ENCODE assay signal across 8 mouse cellular contexts in the genomic region with DNA sequence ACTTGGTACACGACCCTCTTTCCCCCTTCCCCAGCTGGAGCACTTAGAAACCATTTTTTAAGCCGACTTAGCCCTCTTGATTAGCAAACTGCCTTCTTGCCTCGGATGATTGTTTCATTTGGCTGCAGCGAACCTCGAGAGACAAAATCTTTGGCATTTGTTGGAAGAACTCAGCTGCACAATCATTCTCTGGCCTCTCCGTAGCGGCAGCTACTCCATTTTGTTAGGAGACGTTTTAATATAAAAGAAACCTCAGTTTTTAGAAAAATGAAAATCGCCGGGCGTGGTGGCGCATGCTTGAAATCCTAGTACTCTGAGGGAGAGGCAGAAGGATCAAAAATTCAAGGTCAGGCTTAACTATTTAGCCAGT. TPM values are rescaled to one million over a fixed set of nuclear protein-coding genes. Genes with fewer than 3 reads are reported as not detected.
A peak's percentile ranks its signal among the peaks of the same experiment; 100 is the strongest.
DNase-seq lines count a peak whose midpoint lies in the region; ATAC-seq and TF ChIP-seq lines count a peak whose summit lies in the region.

No protein-coding gene starts in this region.

- no peak for TF ChIP-seq POLR2A in testis, adult 2 months (IDR thresholded peaks at IDR 0.05; ENCODE audit: control insufficient read depth, low read depth, low read length)

- H3K27me3 ChIP-seq in heart, embryonic 12.5 days (replicated peaks): no peaks in the 10 kb centered on the region
- no peaks in the 10 kb centered on the region for H3K27me3 ChIP-seq in testis, adult 2 months (ENCODE audit: control insufficient read depth, insufficient read depth, low read length)
- no peaks in the 10 kb centered on the region for H3K27me3 ChIP-seq in hindbrain, embryonic 14.5 days (ENCODE audit: control insufficient read depth, insufficient read depth, low read length)
- H3K27me3 ChIP-seq in midbrain, embryonic 16.5 days (ENCODE audit: control insufficient read depth, insufficient read depth, low read depth, low read length): no peaks in the 10 kb centered on the region

- H3K27ac ChIP-seq in heart, embryonic 12.5 days (ENCODE audit: poor library complexity, severe bottlenecking): peak overlapping the region; percentile 87
- peak overlapping the region; percentile 61 for H3K27ac ChIP-seq in testis, adult 2 months (ENCODE audit: control insufficient read depth, insufficient read depth, low read depth, low read length)
- H3K27ac ChIP-seq in hindbrain, embryonic 14.5 days: peak overlapping the region; percentile 94
- peak overlapping the region; percentile 91 for H3K27ac ChIP-seq in midbrain, embryonic 16.5 days (ENCODE audit: low read length)

- peaks cover 5% of the 10 kb centered on the region; the same call in 1 of the 2 replicates for H3K36me3 ChIP-seq in heart, embryonic 12.5 days
- H3K36me3 ChIP-seq in testis, adult 2 months (ENCODE audit: control insufficient read depth, insufficient read depth, low read length): no peaks in the 10 kb centered on the region
- peaks cover 5% of the 10 kb centered on the region for H3K36me3 ChIP-seq in hindbrain, embryonic 14.5 days (replicated peaks; ENCODE audit: control insufficient read depth, insufficient read depth)
- H3K36me3 ChIP-seq in midbrain, embryonic 16.5 days (ENCODE audit: control insufficient read depth, insufficient read depth, low read length): peaks cover 3% of the 10 kb centered on the region; the same call in 1 of the 2 replicates

- peaks cover 13% of the 10 kb centered on the region for H3K4me1 ChIP-seq in heart, embryonic 12.5 days (replicated peaks)
- peaks cover 3% of the 10 kb centered on the region for H3K4me1 ChIP-seq in testis, adult 2 months (ENCODE audit: control insufficient read depth, insufficient read depth, low read length)
- peaks cover 44% of the 10 kb centered on the region for H3K4me1 ChIP-seq in hindbrain, embryonic 14.5 days (replicated peaks; ENCODE audit: control insufficient read depth, insufficient read depth, low read length)
- H3K4me1 ChIP-seq in midbrain, embryonic 16.5 days (ENCODE audit: control insufficient read depth, insufficient read depth, low read length): peaks cover 46% of the 10 kb centered on the region

- no peak for DNase-seq in heart, adult 8-10 months (ENCODE audit: low spot score)
- DNase-seq in testis, postnatal 14 days (ENCODE audit: low spot score): no peak
- DNase-seq in hindbrain, embryonic 14.5 days (ENCODE audit: low spot score): no peak
- no peak for DNase-seq in thymus, postnatal 14 days
- no peak for DNase-seq in thymus, postnatal 4 days

- no peak for TF ChIP-seq CTCF in testis, adult 2 months (IDR thresholded peaks at IDR 0.05; ENCODE audit: control insufficient read depth, insufficient read depth, insufficient replicate concordance, low read depth, low read length)

- peak overlapping the region; percentile 94 for H3K9ac ChIP-seq in heart, embryonic 12.5 days
- H3K9ac ChIP-seq in hindbrain, embryonic 14.5 days: peak overlapping the region; percentile 85
- H3K9ac ChIP-seq in midbrain, embryonic 16.5 days (ENCODE audit: low read depth, low read length): peak overlapping the region; percentile 93

- no peak for ATAC-seq in heart, embryonic 12.5 days (ENCODE audit: insufficient number of reproducible peaks, low FRiP score)
- no peak for ATAC-seq in hindbrain, embryonic 14.5 days (ENCODE audit: low FRiP score)
- ATAC-seq in midbrain, embryonic 16.5 days: no peak

- no peaks in the 10 kb centered on the region for H3K9me3 ChIP-seq in heart, embryonic 12.5 days (replicated peaks)
- no peaks in the 10 kb centered on the region for H3K9me3 ChIP-seq in hindbrain, embryonic 14.5 days (ENCODE audit: control insufficient read depth, low read length)
- no peaks in the 10 kb centered on the region for H3K9me3 ChIP-seq in midbrain, embryonic 16.5 days (replicated peaks; ENCODE audit: control insufficient read depth, low read length, poor library complexity, severe bottlenecking)

- 2% methylated on average over 12 of the region's 12 CpGs for WGBS in heart, embryonic 12.5 days
- 2% methylated on average over 12 of the region's 12 CpGs for WGBS in hindbrain, embryonic 14.5 days
- 1% methylated on average over 12 of the region's 12 CpGs for WGBS in midbrain, embryonic 16.5 days

- peak overlapping the region; percentile 80 for H3K4me3 ChIP-seq in heart, embryonic 12.5 days
- peak overlapping the region; percentile 83 for H3K4me3 ChIP-seq in testis, adult 2 months (ENCODE audit: control insufficient read depth, low read depth, low read length)
- H3K4me3 ChIP-seq in hindbrain, embryonic 14.5 days (replicated peaks; ENCODE audit: low read length): peak overlapping the region; percentile 84
- peak overlapping the region; percentile 86 for H3K4me3 ChIP-seq in midbrain, embryonic 16.5 days (ENCODE audit: low read depth, low read length)

- H3K4me2 ChIP-seq in heart, embryonic 12.5 days: peak overlapping the region; percentile 95
- peak overlapping the region; percentile 99 for H3K4me2 ChIP-seq in hindbrain, embryonic 14.5 days (replicated peaks)
- peak overlapping the region; percentile 81 for H3K4me2 ChIP-seq in midbrain, embryonic 16.5 days (ENCODE audit: low read length)

RNA-seq across cellular contexts. Expression of a gene that starts 31.9 kb away (rescaled TPM):
- polyA plus RNA-seq in heart, embryonic 12.5 days (2016; fragmentation: Nextera tagmentation; extraction: Ambion mirVana): 101 and 103 TPM in 2 replicates
- total RNA-seq in heart, adult 8-10 months (2022): 10 to 100 TPM; 72.4 to 87.0 (median 78.7) TPM
- polyA plus RNA-seq in testis, adult 2 months (2012; rRNA removed): 27.5 and 31.2 TPM in 2 replicates
- polyA plus RNA-seq in hindbrain, embryonic 14.5 days (2014; fragmentation: Nextera tagmentation; extraction: Ambion mirVana): 123 and 130 TPM in 2 replicates
- polyA plus RNA-seq in midbrain, embryonic 16.5 days (2015; fragmentation: Nextera tagmentation; extraction: Ambion mirVana): 89.2 and 96.1 TPM in 2 replicates

RNA-seq across cellular contexts. Expression of a gene that starts 33.0 kb away (rescaled TPM):
- polyA plus RNA-seq in heart, embryonic 12.5 days (2016; fragmentation: Nextera tagmentation; extraction: Ambion mirVana): 6.8 and 9.5 TPM in 2 replicates
- 100 to 1,000 TPM in 1 of 4 experiments, 10 to 100 TPM in 3; 77.7 to 103 (median 89.0) TPM for total RNA-seq in heart, adult 8-10 months (2022)
- polyA plus RNA-seq in testis, adult 2 months (2012; rRNA removed): 86.5 and 93.6 TPM in 2 replicates
- polyA plus RNA-seq in hindbrain, embryonic 14.5 days (2014; fragmentation: Nextera tagmentation; extraction: Ambion mirVana): 10.8 and 11.5 TPM in 2 replicates
- polyA plus RNA-seq in midbrain, embryonic 16.5 days (2015; fragmentation: Nextera tagmentation; extraction: Ambion mirVana): 11.2 and 12.9 TPM in 2 replicates
